Mouse (Mus musculus) ES-CJ7 (cell line): Measurements from ENCODE around the gene Il33.

Source experiments
- DNase-seq: peaks from one replicate; pipeline ENCODE4 v3.0.0; 2011; ENCODE audit warnings: low read depth, low spot score

The Il33 gene

DNA sequence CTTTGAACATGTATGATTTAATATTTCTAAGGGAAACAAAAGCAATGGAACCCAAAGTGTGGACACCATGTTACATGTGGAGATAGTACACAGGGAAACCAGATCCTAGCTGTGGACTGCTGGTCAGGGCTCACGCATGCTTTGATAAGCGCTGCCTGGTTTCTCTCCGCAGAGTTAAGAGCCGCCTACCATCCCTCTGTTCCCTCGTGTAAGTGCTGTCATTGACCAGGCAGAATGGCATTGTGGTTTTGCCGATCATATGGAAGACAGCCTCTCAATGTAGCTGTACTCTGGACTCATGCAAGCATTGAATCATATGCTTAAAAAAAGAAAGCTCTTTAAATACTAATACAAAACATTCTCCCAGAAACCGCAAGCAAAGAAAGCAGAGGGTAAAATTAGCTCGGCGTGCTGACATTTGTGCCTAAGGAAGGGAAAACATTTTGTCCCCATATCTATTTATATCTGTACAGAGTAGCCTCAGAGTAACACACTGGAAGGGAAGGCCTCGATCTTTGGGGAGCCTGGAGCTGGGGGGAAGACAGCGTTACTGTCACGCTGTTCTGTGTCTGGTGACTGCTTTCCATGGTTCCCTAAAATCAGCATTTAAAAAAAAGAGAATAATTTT lies 61.7 kb downstream of the Il33 start:
- no peak for DNase-seq

DNA sequence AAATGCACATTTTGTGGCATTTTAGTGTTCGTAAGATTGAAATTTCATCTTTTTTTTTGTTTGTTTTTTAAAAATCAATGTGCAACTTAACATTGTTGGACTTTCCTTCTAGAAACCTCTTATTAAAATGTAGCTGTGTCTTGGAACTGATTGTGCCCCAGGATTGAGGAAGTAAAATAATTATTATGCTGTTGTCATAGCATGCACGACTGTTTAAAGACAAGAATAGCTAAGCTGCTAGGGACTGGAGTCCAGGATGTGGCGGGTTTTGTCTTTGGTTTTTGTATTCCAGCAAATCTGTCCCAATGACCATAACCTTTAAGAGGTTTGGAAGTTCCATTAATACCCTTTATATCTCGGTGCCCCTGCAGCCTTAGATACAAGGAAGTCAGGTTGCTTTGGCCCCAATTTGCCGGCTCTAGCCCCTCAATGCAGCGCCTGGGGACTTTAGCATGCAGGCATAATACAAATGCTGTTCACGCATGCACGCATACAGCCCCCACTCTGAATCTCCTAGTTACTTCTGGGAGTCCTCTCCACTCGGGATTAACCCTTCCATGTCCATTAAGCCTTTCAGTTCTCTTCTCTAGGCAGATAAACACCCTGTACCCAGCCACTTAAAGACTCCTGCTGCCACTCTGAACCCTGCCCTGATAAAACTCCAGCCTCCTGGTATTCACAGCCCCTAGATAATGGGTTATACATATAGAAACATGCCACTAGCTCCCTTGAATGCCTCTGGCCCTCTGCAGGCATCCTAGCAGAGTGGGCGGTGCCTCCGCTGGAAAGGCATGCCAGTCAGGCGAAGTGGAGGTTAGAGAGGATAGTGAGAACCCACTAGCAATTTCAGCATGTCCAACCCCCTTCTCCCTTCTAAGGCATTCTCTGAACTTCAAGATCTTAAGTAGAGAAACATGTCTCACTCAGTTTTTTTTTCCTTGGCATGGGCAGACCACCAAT lies 75.8 kb downstream of the Il33 start:
- no peak for DNase-seq

DNA sequence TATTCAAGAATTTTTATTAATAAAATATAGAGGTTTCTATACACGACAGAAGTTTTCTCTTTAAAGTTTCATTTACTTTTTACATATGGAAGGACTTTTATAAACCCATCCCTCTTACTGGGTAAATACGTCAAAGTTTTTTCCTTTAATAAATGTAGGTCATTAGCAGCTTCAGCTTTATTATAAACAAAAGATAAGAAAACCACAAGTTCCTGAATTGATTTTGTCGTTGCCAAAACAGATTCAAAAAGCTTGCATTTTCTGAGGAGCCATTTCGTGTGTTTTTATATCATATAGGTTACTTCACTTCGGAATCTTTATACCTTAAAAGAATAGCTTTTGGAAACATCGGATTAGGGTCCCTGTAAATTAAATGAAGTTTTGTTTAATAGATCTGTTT lies 76.6 kb downstream of the Il33 start:
- DNase-seq: no peak

DNA sequence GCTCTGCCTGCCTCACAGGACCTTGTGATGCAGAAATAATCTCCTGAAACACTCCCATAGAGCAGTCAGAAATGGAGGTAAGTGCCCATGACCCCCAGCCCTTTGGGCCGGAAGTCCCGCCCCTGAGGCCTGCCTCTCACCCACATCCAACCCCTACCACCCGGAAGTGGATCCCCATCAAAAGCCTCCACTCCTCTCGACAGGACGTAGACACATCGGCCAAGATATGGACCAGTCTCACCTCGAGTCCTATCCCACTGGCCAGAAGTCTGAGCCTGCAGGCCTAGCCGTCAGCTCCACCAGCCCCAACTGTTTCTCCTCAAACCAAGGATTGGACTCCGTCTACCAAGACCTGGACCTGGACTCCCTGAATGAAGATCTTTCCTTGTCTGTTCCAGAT lies 78.7 kb downstream of the Il33 start, which contains the start of gene Trpd52l3:
Trpd52l3 (plus strand) TSS at position 170 of the 400 bp plus-strand sequence.
- DNase-seq: no peak

DNA sequence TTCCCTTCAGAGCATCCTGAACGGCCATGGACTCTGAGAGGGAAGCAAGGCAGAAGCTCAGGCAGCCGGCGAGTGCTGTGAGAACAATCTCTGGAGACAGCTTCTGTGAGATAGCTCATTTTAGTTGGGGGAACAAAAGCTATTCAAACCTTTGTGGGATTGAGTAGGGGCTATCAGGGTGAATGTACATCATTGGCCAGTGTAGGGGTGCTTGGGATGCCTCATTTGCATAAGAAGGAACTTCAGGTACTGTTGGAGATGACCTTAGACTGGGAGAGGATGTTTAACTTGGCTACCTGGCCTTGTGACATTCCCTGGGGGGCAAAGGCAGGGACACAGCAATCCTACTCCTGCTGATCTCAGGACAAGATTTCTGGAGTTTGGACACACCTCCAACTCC lies 81.5 kb downstream of the Il33 start:
- DNase-seq: peak; percentile 55
